Mouse (Mus musculus) thymus, adult 2 months (tissue): ENCODE results near the gene Wnt4.

Experiments used
- CTCF ChIP-seq: fragments of 200-500 bp; IDR thresholded peaks from 2 replicates; pipeline ENCODE4 v1.5.1; 2012; ENCODE audit warnings: mild to moderate bottlenecking, control low read depth, low read length, moderate library complexity, borderline replicate concordance; ENCODE audit not compliant: control insufficient read depth, poor library complexity, insufficient read depth; ENCODE audit errors: extremely low read depth
- POLR2A ChIP-seq: fragments of 200-500 bp; IDR thresholded peaks from 2 replicates; pipeline ENCODE4 v1.6.1; 2012; ENCODE audit warnings: mild to moderate bottlenecking, low read length, control low read depth, moderate library complexity; ENCODE audit not compliant: control insufficient read depth, poor library complexity, insufficient read depth; ENCODE audit errors: extremely low read depth

DNA sequence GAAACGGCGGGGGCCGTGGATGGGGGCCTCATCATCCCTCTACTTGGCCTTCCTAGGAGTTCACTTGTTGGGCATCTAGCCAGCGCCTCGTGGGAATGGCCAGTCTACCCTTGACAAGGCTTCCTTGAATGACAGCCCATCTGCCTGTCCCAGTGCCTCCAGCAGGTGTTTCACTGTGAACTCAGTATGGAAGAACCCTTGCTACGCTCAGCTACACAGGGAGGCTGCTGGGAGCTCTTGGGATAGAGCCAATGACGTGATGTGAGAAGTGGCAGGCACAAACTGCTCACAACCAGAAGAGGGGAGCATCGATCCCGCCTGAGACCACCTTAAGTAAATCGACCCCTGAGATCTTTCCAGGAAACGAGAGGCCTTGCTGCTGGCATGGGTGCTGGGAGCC lies 23.7 kb upstream of the Wnt4 start:
- TF ChIP-seq CTCF (no peak), POLR2A (no peak)
